12 mouse cellular contexts compared by ENCODE assay signal in the genomic region with DNA sequence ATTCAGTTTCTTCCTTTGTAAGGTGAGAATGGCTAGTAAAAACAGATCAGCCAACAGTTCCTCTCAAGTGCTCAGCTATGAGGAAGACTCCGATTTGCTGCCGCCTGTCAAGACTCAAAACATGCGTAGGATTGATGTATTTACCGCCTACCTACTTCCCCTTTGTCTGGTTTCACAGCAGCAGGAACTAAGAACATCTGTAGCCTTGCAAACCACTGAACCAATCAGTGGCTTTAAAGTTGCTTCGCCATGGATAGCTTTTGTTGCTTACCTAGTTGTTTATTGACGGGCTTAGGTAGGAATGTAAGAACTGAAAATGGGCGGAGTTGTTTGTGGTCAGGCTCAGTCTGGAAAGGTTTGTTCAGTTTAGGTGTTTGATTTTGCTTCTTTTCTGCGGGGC. TPM values are rescaled to one million over a fixed set of nuclear protein-coding genes. Genes with fewer than 3 reads are reported as not detected.
DNase-seq lines count a peak whose midpoint lies in the region; ATAC-seq lines count a peak whose summit lies in the region.
"Had no signal": no experiment of that assay in that cellular context is flagged by ENCODE, and none has a peak within 500 bp of the region (broad histone marks: within the 10 kb centered on the region; RNA-seq: fewer than 3 reads in every experiment).

No protein-coding gene starts in this region.

- DNase-seq in lung, postnatal 25 days (ENCODE audit: low spot score) = peak; percentile 75
- no peak for DNase-seq in lung, postnatal 14 days
- peak; percentile 49 for DNase-seq in monocyte, adult 2 months (ENCODE audit: low read depth in 1 of 2, low spot score in 2 of 2)
- DNase-seq in thymus, postnatal 36 days = peak; percentile 20 to 36
- no peak for DNase-seq in urinary bladder, adult 2 months (ENCODE audit: low spot score)
- no peak for DNase-seq in left cerebral cortex, postnatal 10 days (ENCODE audit: extremely low spot score in 1 of 2, low spot score in 2 of 2)
- DNase-seq: cerebellum, postnatal 10 days; retina, postnatal 1 day had no signal

- no peaks in the 10 kb centered on the region for H3K9me3 ChIP-seq in hindbrain, embryonic 13.5 days
- H3K9me3 ChIP-seq: forebrain, embryonic 10.5 days; midbrain, embryonic 12.5 days had no signal

- intact Hi-C loops in left cerebral cortex, postnatal 10 days (cut with DNase I) = no loop called here

- no peaks in the 10 kb centered on the region for H3K36me3 ChIP-seq in hindbrain, embryonic 13.5 days
- H3K36me3 ChIP-seq: forebrain, embryonic 10.5 days; midbrain, embryonic 12.5 days had no signal

- H3K27me3 ChIP-seq in hindbrain, embryonic 13.5 days = no peaks in the 10 kb centered on the region
- H3K27me3 ChIP-seq: midbrain, embryonic 12.5 days had no signal

- no peak overlapping the region for H3K27ac ChIP-seq in hindbrain, embryonic 13.5 days
- H3K27ac ChIP-seq: forebrain, embryonic 10.5 days; midbrain, embryonic 12.5 days had no signal

- peaks cover 3% of the 10 kb centered on the region; the same call in 1 of the 2 replicates for H3K4me1 ChIP-seq in hindbrain, embryonic 13.5 days (replicated peaks)
- H3K4me1 ChIP-seq: forebrain, embryonic 10.5 days; midbrain, embryonic 12.5 days had no signal

- no peak overlapping the region for H3K9ac ChIP-seq in hindbrain, embryonic 13.5 days
- H3K9ac ChIP-seq: midbrain, embryonic 12.5 days had no signal

- ATAC-seq in activated CD4-positive, CD25-positive, alpha-beta regulatory T cell, adult 4 months = peak; percentile 97
- no peak for ATAC-seq in hindbrain, embryonic 13.5 days (ENCODE audit: low FRiP score)

- 77% methylated on average over 8 of the region's 8 CpGs for WGBS in hindbrain, embryonic 13.5 days

- no peak overlapping the region for H3K4me3 ChIP-seq in hindbrain, embryonic 13.5 days
- H3K4me3 ChIP-seq: forebrain, embryonic 10.5 days; midbrain, embryonic 12.5 days had no signal

- no peak overlapping the region for H3K4me2 ChIP-seq in hindbrain, embryonic 13.5 days
- H3K4me2 ChIP-seq: midbrain, embryonic 12.5 days had no signal

RNA-seq across cellular contexts. Expression of gene Gdi2, which starts 11.5 kb away (rescaled TPM):
- polyA plus RNA-seq in activated CD4-positive, CD25-positive, alpha-beta regulatory T cell, adult 4 months (2017; shearing (Covaris generic)) = 100 to 1,000 TPM; 949 to 962 TPM
- polyA plus RNA-seq in hindbrain, embryonic 13.5 days (2015; fragmentation: Nextera tagmentation; extraction: Ambion mirVana) = 443 and 449 TPM in 2 replicates
- 198 and 224 TPM in 2 replicates for polyA plus RNA-seq in urinary bladder, adult 2 months (2012; rRNA removed)
- total RNA-seq in left cerebral cortex, postnatal 10 days (2021) = 100 to 1,000 TPM; 344 to 350 TPM

Comparison
In these comparisons a context has a peak if more than half of its experiments do, and no peak if none do; other contexts are left out.
1. DNase-seq: peak in lung, postnatal 25 days (single experiment), monocyte, adult 2 months (2 of 2) and thymus, postnatal 36 days (2 of 2); none in lung, postnatal 14 days (single experiment), urinary bladder, adult 2 months (single experiment) and left cerebral cortex, postnatal 10 days (0 of 2).